Mouse (Mus musculus) limb, embryonic 15.5 days (tissue): ENCODE data around the gene Adamtsl3. TPM values are rescaled to one million over a fixed set of nuclear protein-coding genes. Genes with fewer than 3 reads are reported as not detected.
A peak's percentile ranks its signal among the peaks of the same experiment; 100 is the strongest.

Experiments used
- ATAC-seq: fragments of 200-750 bp; cut with Nextera tagmentation; 2 replicates; pipeline ENCODE4 v1.8.0; 2017; ENCODE audit warnings: low read depth, moderate TSS enrichment; ENCODE audit not compliant: insufficient number of reproducible peaks, low FRiP score, low TSS enrichment
- H3K27ac ChIP-seq: fragments of 300-500 bp; sonication (generic); 2 replicates; pipeline ENCODE4 v1.5.1; 2015; ENCODE audit warnings: moderate library complexity, mild to moderate bottlenecking, inconsistent platforms
- H3K27me3 ChIP-seq: fragments of 300-500 bp; sonication (generic); 2 replicates; pipeline ENCODE4 v1.6.1; 2015; ENCODE audit warnings: inconsistent platforms
- H3K36me3 ChIP-seq: fragments of 300-500 bp; sonication (generic); 2 replicates; pipeline ENCODE4 v1.6.1; 2015; ENCODE audit warnings: inconsistent platforms
- H3K4me1 ChIP-seq: fragments of 300-500 bp; sonication (generic); 2 replicates; pipeline ENCODE4 v1.6.1; 2015; ENCODE audit warnings: inconsistent platforms
- H3K4me2 ChIP-seq: fragments of 300-500 bp; sonication (generic); 2 replicates; pipeline ENCODE4 v1.6.1; 2015; ENCODE audit warnings: mild to moderate bottlenecking, inconsistent platforms
- H3K4me3 ChIP-seq: fragments of 300-500 bp; sonication (generic); 2 replicates; pipeline ENCODE4 v1.5.1; 2015; ENCODE audit warnings: mild to moderate bottlenecking, inconsistent platforms
- H3K9ac ChIP-seq: fragments of 300-500 bp; sonication (generic); 2 replicates; pipeline ENCODE4 v1.6.1; 2015; ENCODE audit warnings: inconsistent platforms
- H3K9me3 ChIP-seq: fragments of 300-500 bp; sonication (generic); 2 replicates; pipeline ENCODE4 v1.6.1; 2016; ENCODE audit warnings: inconsistent platforms
- WGBS: fragments of 180-500 bp; shearing (Covaris S2); methylation state at CpG from one replicate; pipeline ENCODE4 v1.1.7; 2015; 5-methylcytosine and 5-hydroxymethylcytosine counted together
- polyA plus RNA-seq: library from polyadenylated mRNA; unstranded; fragments of >200 nt; fragmentation: Nextera tagmentation; extraction: Ambion mirVana; gene quantifications from 2 replicates; pipeline ENCODE4 v1.2.1, GENCODE M21; 2015

The Adamtsl3 gene
- polyA plus RNA-seq, 1 experiment from 2014 or later = 7.5 TPM

- 28% methylated on average over 11 of the region's 11 CpGs for WGBS
- Histone ChIP-seq H3K4me3 (peak overlapping the region; percentile 7; the same call in 1 of the 2 replicates), H3K9me3 (no peaks in the 10 kb centered on the region), H3K36me3 (no peaks in the 10 kb centered on the region), H3K4me2 (peak overlapping the region; percentile 29), H3K27me3 (no peaks in the 10 kb centered on the region), H3K4me1 (peaks cover 24% of the 10 kb centered on the region), H3K27ac (no peak overlapping the region), H3K9ac (no peak overlapping the region)
- no peak for ATAC-seq
Measured at GRCm38 (mm10) chr7:82425374-82425773, 89.9 kb downstream of the Adamtsl3 start.

DNA sequence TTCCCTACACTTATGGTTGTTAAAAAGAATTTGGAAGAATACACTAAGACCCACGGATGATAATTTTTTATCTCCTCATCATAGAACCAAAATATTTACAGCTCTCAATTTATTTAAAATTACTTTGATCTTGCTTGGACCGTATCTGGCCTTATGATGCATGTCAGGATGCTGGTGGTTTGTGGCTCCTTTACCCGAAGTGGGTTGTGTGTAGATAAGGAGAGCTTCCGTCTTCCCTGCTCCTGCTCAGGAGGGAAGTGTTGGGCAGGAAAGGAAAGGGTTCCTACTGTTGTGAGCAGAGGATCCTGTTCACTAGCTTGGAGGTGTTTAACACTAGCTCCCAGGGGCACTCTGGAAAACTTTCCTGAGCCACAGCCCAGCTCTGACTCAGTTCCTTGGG, 94.0 kb downstream of the Adamtsl3 start:
- Histone ChIP-seq H3K27me3 (no peaks in the 10 kb centered on the region), H3K9ac (no peak overlapping the region), H3K4me1 (peaks cover 5% of the 10 kb centered on the region; the same call in 1 of the 2 replicates), H3K9me3 (no peaks in the 10 kb centered on the region), H3K27ac (no peak overlapping the region), H3K4me3 (no peak overlapping the region), H3K4me2 (no peak overlapping the region), H3K36me3 (no peaks in the 10 kb centered on the region)
- WGBS = 83% methylated on average over 4 of the region's 4 CpGs
- no peak for ATAC-seq

DNA sequence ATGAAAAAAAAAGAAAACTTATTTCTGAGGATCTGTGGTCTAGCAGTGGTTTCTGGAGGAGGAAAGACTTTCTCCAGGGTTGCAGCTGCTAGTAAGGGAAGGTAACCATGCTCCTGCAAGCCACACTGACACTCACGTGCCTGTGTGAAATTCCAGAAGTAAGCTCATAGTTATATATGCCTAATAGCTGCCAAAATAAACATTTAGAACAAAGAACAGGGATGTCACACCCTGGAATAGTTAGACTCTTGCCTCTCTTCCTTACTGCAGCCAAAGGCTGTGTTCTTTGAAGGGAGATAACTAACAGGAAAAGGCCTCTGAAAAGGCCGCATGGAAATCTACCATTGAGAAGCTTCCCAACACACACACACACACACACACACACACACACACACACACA, 96.1 kb downstream of the Adamtsl3 start:
- 55% methylated on average over 2 of the region's 2 CpGs for WGBS
- no peak overlapping the region for H3K4me3 ChIP-seq

GRCm38 (mm10) chr7:82433226-82433625, 97.7 kb downstream of the Adamtsl3 start:
- Histone ChIP-seq H3K4me2 (no peak overlapping the region), H3K27ac (no peak overlapping the region), H3K9ac (no peak overlapping the region), H3K9me3 (no peaks in the 10 kb centered on the region), H3K4me1 (no peaks in the 10 kb centered on the region), H3K4me3 (no peak overlapping the region), H3K36me3 (no peaks in the 10 kb centered on the region), H3K27me3 (no peaks in the 10 kb centered on the region)
- WGBS = 74% methylated on average over 2 of the region's 2 CpGs
- no peak for ATAC-seq

More for the DNA sequence above, 96.1 kb downstream of the Adamtsl3 start:
- H3K9ac ChIP-seq = no peak overlapping the region
- H3K36me3 ChIP-seq = no peaks in the 10 kb centered on the region
- no peaks in the 10 kb centered on the region for H3K4me1 ChIP-seq
- ATAC-seq = no peak
- no peaks in the 10 kb centered on the region for H3K9me3 ChIP-seq
- no peak overlapping the region for H3K27ac ChIP-seq
- H3K27me3 ChIP-seq = no peaks in the 10 kb centered on the region
- H3K4me2 ChIP-seq = no peak overlapping the region

DNA sequence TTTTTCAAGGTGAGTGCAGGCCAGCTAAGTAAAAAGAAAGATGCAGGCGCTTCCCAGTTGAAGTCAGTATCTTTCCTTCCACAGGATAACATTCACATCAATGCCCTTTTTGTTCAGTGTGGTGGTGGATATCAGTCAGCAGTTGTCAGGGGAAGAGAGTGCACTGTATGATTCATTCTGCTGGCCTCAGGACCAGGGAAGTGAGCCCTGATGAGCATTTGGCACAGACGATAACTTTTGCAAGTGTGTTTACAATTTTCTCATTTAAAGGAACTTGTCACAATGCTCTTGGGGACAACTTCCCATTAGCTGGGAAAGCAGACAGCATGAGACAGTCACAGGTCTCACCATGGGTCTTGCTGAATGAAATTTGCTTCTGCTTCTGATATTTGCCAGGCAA, 122.9 kb downstream of the Adamtsl3 start:
- H3K36me3 ChIP-seq = no peaks in the 10 kb centered on the region
- H3K4me2 ChIP-seq = no peak overlapping the region
- H3K27ac ChIP-seq = no peak overlapping the region
- WGBS = 61% methylated on average over 2 of the region's 2 CpGs
- H3K27me3 ChIP-seq = no peaks in the 10 kb centered on the region
- peaks cover 6% of the 10 kb centered on the region; the same call in 1 of the 2 replicates for H3K4me1 ChIP-seq
- no peak overlapping the region for H3K9ac ChIP-seq
- H3K4me3 ChIP-seq = no peak overlapping the region
- no peak for ATAC-seq
- H3K9me3 ChIP-seq = no peaks in the 10 kb centered on the region

- Histone ChIP-seq H3K4me1 (peaks cover 13% of the 10 kb centered on the region; the same call in 1 of the 2 replicates), H3K9me3 (no peaks in the 10 kb centered on the region), H3K9ac (no peak overlapping the region), H3K4me3 (no peak overlapping the region), H3K4me2 (no peak overlapping the region), H3K36me3 (no peaks in the 10 kb centered on the region), H3K27me3 (no peaks in the 10 kb centered on the region), H3K27ac (no peak overlapping the region)
- no peak for ATAC-seq
- 49% methylated on average over 10 of the region's 10 CpGs for WGBS
Measured at GRCm38 (mm10) chr7:82462921-82463523, 127.5 kb downstream of the Adamtsl3 start.

DNA sequence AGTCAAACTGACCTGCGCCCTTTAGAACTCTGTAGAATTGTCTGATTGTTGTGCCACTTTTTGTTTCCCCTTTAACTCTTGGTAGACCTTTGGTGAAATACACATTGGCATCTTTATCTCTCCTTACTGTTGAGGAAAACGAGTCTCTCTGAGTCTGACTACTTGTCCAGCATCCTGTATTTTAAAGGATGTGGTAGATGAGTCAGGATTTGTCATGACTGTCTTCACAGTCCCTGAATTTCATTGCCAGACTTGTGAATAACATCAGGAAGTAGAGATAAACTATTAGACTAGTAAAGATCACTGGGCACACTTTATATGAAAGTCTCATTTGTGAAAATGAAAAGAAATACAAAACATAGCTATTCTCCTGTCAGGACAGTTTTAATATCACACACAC, 128.9 kb downstream of the Adamtsl3 start:
- Histone ChIP-seq H3K36me3 (no peaks in the 10 kb centered on the region), H3K9ac (no peak overlapping the region), H3K27me3 (no peaks in the 10 kb centered on the region), H3K27ac (no peak overlapping the region), H3K4me1 (peaks cover 13% of the 10 kb centered on the region; the same call in 1 of the 2 replicates), H3K4me2 (no peak overlapping the region), H3K9me3 (no peaks in the 10 kb centered on the region), H3K4me3 (no peak overlapping the region)
- ATAC-seq = no peak
- WGBS = 62% methylated on average over 2 of the region's 2 CpGs

DNA sequence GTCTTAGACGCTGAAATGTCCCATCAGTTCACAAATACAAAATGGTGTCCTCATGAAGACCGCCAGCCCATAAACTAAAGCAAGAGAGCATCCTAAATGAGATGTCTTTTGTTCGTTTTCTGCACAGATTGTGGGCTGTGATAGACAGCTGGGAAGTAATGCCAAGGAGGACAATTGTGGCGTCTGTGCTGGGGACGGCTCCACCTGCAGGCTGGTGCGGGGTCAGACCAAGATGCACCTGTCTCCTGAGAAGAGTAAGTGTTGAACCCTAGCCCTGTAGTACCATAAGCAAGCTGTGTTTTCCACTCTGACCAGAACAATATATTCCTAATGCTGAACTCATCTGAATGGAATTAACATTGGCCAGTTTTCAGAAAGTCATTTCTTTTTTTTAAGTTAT, 129.9 kb downstream of the Adamtsl3 start:
- 68% methylated on average over 6 of the region's 6 CpGs for WGBS
- no peak for ATAC-seq

DNA sequence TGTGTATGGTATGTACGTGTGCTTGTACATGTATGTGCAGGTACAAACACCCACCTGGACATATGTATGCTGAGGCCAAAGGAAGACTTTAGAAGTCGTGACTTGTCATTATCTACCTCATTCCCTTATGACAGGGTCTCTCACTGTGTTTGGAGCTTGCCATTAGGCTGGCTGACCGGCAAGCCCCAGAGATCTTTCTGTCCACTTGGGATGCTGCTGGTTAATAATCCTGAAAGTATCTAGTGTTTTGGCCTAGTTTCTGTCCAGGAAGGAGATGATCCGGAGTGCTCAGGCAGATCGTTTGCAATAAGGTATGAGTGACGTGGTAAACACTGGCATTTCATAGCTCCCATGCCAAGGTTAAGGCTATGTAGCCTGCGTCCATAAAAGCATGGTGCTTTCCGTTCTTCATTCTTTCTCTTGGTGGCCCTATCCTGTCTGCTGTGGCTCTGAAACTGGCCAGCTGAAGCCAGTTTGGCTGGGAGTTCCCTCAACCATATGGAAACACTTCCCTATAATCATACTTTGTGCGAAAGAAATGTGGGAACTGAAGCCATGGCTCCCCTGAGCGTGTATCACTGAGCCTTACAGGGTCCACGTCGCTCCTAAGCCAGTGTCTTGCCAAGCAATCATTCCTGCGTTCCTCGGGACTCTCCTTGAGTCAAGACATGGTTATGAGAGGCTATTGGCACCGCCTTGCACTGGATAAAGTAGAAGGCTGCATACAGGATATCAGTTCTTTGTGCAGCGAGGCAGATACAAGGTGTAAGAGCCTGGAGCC, 141.1 kb downstream of the Adamtsl3 start:
- Histone ChIP-seq H3K27me3 (no peaks in the 10 kb centered on the region), H3K4me2 (no peak overlapping the region), H3K4me1 (0 out of 2 replicates have a peak, but pooled peaks cover 7% of the 10 kb centered on the region), H3K4me3 (no peak overlapping the region), H3K9me3 (no peaks in the 10 kb centered on the region), H3K27ac (peak overlapping the region; percentile 43; the same call in 1 of the 2 replicates), H3K36me3 (no peaks in the 10 kb centered on the region), H3K9ac (no peak overlapping the region)
- WGBS = 55% methylated on average over 16 of the region's 16 CpGs
- ATAC-seq = peak; percentile 74

More for the DNA sequence above, 129.9 kb downstream of the Adamtsl3 start:
- Histone ChIP-seq H3K9me3 (no peaks in the 10 kb centered on the region), H3K4me3 (no peak overlapping the region), H3K36me3 (no peaks in the 10 kb centered on the region), H3K27ac (no peak overlapping the region), H3K4me2 (no peak overlapping the region), H3K4me1 (peaks cover 13% of the 10 kb centered on the region; the same call in 1 of the 2 replicates), H3K9ac (no peak overlapping the region), H3K27me3 (no peaks in the 10 kb centered on the region)

DNA sequence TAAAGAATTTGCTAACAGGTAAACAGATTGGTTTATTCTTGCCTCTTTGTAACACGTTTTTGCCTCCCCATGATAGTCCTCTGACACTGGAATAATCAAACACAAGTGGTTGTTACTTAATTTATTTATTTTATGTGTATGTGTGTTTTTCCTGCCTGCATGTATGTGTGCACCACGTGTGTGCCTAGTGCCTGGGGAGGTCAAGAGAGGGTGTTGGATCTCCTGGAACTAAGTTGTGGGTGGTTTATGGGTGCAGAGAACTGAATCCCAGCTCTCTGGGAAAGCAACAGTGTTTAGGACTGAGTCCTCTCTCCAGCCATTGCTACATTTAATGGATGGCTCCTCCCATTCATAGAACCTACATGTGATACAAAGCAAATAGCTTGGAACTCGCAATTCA, 143.0 kb downstream of the Adamtsl3 start:
- no peak overlapping the region for H3K9ac ChIP-seq
- H3K4me2 ChIP-seq = no peak overlapping the region
- no peak overlapping the region for H3K27ac ChIP-seq
- no peaks in the 10 kb centered on the region for H3K27me3 ChIP-seq
- ATAC-seq = no peak
- no peaks in the 10 kb centered on the region for H3K9me3 ChIP-seq
- H3K4me3 ChIP-seq = no peak overlapping the region
- H3K4me1 ChIP-seq = 0 out of 2 replicates have a peak, but pooled peaks cover 7% of the 10 kb centered on the region
- WGBS = 72% methylated on average over 3 of the region's 3 CpGs
- no peaks in the 10 kb centered on the region for H3K36me3 ChIP-seq

DNA sequence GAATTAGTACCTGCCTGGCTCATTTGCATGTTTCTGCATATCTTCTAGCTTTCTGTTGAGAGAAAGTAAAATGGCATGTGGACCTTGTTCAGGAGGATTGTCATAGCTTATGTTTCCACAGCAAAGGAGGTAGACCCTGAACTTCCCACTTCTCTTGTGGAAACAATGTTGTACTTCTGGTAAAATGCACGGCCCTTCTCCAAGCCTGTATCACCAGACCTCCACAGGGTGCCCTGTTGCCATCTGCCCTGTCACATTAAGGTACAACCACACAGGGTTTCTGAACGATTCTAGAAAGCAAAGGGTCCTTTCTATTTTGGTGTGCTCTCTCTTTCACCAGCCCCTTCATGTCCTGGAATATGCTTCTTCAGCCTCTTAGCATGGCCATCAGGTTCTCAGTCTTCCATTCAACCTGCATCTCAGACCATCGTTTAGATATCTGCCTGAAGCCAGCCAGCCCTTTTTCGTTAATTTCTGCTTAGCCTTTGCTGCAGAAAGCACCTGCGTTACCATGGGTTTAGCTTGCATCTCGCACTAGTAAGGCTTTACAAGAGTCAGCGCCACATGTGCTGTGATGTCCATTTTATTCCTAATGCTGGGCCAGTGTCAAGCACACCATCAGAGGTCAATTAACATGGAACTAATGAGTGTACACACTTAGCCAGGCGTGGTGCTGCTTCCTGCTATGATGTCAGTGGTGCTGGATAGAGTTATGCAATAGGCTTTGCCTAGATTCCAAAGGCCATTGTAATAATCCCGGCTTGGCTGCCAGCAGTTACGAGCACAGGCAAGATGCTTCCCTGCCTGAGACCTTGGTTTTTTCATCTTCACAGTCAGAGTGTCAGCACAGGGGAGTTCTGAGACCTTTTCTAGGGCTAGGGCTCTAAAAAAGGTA, 143.6 kb downstream of the Adamtsl3 start:
- H3K4me1 ChIP-seq = 0 out of 2 replicates have a peak, but pooled peaks cover 7% of the 10 kb centered on the region
- no peak for ATAC-seq
- no peak overlapping the region for H3K9ac ChIP-seq
- no peaks in the 10 kb centered on the region for H3K27me3 ChIP-seq
- H3K4me2 ChIP-seq = no peak overlapping the region
- no peak overlapping the region for H3K27ac ChIP-seq
- H3K9me3 ChIP-seq = no peaks in the 10 kb centered on the region
- 55% methylated on average over 10 of the region's 10 CpGs for WGBS
- H3K4me3 ChIP-seq = no peak overlapping the region
- H3K36me3 ChIP-seq = no peaks in the 10 kb centered on the region
